Mouse (Mus musculus): Measurements from ENCODE around the gene Atp5s.

Gene Atp5s

DNA sequence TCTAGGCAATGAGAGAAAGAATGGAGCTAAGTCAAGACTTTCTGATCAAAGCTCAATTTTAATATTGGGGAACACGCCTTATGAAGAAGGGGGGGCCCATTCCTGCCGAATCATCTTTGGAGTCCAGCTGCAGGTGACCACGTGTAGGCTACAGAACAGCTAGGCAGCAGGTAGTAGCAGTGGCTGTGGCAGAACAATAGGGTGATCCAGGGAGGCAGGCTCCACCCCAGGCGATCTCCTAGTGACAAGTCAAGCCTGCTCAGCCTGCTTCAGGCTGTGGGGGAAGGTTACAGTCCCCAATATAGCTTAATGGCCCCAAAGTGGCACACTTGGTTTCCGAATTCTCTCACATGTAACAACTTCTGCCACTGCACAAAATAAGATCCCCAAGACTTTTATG is 7.5 kb downstream of the Atp5s start:
- no peak for DNase-seq (ENCODE audit: low spot score)

DNA sequence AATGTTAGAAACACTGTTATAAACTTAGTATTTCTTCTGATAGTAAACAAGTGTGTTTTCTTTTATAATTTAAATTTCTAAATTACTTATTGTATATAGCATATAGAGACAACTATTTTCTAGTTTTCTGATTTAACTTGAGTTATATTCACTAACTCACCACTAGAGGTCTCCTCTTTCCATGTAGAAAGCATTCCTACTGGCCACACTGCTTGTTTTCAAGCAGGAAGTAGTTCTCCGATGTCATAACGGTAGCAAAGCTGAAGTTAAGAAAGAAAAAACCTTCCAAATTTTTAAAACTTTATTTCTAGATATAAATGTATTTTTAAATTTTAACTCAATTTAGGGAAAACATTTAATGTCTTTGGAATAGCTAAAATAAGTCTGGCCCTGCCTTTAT is 8.8 kb downstream of the Atp5s start:
- no peak for DNase-seq (ENCODE audit: low spot score)

DNA sequence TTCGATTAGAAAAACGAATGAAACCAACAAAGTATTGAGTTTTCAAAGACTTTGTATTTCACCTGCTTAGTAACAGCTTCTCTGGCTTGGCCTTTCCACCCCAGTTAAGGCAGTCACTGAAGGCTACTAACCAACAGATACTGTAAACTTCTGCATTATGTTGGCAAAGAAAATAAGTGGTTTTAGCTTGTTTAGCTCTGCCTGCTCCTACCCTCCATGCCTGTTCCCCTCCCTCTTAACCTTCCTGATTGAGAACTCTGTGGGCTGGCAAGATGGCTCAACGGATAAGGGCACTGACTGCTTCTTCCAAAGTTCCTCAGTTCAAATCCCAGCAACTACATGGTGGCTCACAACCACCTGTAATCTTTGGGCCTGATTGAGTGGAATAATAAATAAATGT is 9.2 kb downstream of the Atp5s start:
- DNase-seq (ENCODE audit: low spot score) = no peak

DNA sequence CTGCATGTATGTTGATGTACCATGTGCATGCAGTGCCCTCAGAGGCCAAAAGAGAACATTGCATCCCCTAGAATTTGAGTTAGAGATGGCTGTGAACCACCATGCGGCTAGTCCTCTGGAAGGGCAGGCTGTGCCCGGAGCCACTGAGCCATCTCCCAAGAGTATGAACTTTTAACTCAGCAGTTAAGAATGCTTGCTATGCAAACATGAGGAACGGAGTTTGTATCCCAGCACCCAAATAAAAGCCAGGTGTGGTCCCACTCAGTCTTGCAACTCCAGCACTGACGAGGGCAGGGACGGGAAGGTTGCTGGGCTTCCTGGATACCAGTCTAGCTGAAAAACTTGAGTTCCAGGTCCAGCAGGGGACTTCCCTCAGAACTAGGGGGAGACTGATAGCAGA is 17.2 kb downstream of the Atp5s start:
- DNase-seq (ENCODE audit: low spot score) = no peak

DNA sequence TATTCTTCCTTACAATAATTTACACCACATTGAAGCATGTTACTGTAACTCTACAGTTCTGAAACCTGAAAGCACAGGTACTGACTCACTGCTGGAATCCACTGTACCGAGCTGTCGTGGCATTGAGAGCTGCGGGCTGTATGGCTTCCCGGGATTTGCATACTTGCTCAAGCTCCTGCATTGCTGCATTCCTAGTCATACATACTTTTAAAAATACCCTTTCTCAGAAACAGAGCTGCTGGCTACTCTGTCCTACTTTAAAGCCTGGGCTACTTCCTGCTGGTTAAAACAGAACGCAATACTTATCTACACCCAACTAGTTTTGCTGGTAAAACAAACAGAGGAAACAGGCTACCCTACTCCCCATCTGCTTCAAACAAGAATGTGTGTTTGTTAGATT is 19.4 kb downstream of the Atp5s start:
- no peak for DNase-seq (ENCODE audit: low spot score)

DNA sequence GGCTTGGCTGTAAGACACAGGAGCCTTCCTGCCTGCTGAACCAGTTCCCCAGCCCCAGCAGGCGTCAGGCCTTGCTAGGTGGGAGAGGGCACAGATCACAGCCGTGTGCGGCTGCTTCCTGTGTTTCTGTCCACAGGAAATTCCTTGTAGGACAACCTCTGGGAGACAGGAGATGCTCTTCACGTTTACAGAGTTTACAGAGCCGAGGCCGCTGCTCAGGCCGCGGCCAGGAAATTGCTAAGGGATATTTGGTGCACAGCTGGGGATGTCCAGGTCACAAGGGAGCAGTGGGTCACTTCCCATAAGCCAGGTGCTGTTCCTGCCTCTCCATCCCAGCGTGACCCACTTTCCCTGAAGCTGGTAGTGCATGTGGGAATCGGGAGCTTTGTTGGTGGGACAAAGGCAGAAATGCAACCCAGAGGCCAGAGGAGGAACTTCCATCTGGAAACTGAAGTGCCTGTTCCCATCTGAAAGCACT is 27.2 kb downstream of the Atp5s start:
- no peak for DNase-seq (ENCODE audit: low spot score)

DNA sequence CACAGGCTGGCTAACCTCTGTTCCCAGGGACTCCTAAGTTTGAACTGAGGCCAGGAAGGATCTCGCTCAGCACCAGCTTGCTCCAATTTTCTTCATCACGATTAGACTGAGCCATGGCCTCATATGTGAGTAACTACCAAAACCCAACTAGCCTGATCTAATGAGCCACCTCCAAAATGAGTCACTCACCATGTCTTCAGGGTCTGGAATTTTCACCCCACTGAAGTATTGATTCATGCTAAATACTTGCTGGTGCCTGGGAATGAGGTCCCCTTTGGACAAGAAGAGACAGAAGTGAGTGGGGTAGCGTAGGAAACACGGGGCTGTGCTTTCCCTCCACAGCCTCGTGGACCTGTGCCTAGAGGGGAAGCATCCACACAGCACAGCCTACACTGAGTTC is 29.2 kb downstream of the Atp5s start:
- no peak for DNase-seq (ENCODE audit: low spot score)

DNA sequence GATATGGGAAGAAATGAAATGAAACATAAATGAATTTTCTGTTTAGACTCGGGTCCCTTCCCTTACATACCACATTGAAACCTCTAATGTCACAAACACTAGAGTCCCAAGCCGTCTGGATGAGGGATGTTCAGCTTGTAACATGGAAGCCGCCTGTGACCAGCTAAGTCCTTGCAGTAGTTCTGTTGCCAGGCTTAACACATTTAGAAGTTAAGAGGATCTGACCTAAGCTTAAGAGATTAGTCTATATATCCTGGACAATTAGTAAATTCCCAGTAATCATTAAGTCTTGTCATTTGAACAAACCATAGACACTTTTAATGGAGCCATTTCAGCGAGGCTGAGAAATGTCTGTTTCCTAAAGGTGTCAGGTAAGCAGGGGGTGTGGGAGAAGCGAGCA is 31.3 kb downstream of the Atp5s start:
- no peak for DNase-seq (ENCODE audit: low spot score)

DNA sequence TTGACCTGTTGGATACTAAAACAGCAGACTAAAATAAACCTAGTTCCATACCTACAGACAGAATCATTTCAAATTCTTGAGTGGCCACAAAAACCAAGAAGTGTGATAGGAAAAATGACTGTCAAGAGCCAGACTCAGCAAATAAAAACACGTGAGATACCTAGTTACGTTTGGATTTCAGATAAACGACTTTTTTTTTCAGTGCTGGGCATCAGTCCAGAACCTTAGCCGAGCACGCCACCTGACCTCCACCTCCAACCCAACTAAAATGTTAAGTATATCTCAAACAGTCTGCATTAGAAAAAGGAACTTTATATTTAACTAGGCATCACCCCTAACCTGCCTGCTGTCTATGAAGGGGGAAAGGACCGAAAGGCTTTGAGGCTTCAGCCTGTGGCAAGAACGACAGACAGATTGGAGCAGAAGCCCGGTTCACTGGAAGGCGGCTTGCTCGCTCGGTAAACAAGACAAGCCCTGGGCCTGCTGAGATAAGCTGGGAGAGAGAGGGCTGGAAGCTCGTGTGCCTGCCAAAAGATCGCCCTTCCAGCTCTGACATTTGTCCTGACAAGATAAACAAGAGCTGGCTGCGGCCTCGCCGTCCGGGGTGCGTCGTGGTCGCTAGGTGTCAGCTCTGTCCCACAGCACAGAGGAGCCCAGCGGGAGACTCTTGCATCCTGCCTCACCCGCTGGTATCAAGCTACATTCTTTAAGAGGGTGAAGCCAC is 32.8 kb downstream of the Atp5s start:
- peak; percentile 60 for DNase-seq (ENCODE audit: low spot score)

DNA sequence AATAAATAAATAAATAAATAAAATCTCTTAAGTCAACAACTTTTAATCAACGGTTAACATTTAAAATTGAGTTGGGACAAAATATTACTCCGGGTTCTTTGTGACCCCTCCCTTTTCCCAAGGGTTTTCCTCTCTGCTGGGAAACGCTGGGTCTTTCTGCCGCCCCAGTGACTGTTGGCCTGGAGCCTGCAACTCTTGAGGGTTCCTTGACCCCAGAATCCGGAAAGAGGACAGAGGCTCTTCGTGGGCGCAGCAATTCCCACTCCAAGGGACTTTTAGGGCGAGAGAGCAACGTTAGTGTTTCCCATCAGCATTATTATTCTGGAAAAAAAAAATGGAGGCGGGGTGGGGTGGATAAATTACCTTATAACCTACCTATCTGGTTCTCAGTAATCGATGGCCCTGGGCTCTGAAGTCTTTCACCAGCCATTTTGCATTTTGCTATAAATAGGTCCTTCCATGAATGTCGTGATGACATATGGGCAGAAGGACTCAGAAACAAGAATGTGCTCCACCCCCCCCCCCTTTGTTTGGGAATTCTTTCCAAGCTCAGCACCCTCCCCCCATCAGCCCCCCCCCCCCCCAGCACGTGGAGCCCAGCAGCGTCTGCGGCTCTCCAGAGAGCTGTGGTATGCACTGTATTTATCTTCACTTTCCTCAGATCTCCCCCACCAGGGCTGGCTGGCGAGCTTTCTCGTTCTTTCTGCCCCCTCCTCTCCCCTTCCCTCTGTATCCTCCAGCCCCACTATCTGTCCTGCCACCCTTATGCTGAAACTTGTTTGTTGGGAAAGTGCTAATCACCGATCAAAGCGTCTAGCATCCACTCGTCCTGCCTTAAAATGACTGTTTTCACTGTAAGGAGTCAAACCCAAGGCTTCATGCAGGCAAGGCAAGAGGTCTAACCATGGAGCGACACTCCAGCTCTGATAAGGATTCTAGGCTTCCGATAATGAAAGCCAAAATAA is 33.8 kb downstream of the Atp5s start:
- no peak for DNase-seq (ENCODE audit: low spot score)

DNA sequence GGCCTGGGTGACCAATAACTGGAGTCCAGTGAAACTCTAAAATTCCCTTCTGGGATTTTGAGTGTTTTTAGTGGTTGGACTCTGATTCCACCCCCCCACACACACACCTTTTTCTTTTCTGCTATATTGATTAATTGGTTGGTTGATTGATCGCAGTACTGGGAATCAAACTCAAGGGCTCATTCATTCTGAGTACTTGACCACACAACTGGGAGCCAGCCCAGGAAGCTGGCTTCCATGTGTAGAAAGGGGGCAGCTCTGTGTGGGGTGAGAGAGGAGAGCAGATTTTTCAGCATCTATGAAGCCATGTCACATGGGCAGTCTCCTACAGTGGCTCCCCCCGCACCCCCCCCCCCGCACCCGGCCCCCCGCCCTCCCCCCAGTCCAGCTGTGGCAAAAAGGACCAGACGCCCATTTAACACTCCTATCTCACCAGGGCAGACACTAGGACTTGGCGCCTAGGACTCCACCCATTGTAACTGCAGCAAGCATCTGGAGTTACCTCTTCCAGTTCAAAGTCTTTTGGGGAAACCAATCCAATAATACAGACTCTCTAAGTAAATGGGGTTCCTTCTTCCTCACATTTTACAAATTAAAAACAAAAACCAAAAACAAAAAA is 34.6 kb downstream of the Atp5s start:
- DNase-seq (ENCODE audit: low spot score) = no peak

DNA sequence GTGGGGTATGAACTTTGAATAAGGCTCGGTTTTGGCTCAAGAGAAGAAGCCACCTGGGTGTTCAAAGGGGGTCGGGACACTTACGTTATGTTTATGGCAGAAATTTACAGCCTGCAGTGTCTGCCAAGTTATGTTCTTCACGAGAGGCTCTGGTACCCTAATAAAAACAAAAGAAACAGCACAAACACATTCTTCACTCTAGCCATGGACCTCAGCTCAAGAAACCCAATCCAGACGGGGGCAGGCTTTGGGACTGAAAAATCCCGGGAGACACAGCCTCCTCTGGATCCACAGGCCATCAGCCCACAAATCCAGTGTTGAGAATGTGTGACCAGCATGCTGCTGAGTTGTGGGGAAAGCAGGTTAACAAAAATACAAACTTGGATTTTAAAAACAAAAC is 35.3 kb downstream of the Atp5s start:
- no peak for DNase-seq (ENCODE audit: low spot score)

DNA sequence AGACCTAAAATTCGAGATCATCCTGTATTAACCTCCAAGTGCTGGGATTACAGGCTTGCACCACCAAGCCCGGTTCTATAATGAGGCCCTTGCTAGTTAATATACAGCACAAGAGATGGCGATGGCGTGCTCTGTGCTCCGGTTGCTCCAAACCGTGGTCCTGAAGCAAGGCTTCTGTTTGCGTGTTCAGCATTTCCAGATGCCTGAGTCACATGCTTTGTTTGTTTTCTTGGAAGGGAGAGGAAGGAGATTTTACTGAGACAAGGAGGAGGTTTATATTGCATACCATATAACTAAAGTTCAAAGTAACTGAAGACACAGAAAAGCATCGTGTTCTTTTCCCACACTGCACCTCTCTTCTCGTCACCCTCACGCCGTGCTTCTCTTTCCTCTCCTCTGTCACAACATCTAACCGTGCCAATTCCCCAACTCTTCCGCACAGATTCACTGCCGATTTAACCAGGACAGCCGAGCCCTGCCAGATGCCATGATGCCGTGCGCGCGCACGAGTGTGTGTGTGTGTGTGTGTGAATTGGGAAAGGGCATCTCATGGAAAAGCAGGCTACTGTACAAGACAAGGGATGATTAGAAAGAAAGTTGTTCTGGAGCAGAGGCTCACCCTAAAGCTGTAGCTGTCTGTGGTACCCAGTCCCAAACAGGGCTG is 36.1 kb downstream of the Atp5s start:
- DNase-seq (ENCODE audit: low spot score) = no peak

DNA sequence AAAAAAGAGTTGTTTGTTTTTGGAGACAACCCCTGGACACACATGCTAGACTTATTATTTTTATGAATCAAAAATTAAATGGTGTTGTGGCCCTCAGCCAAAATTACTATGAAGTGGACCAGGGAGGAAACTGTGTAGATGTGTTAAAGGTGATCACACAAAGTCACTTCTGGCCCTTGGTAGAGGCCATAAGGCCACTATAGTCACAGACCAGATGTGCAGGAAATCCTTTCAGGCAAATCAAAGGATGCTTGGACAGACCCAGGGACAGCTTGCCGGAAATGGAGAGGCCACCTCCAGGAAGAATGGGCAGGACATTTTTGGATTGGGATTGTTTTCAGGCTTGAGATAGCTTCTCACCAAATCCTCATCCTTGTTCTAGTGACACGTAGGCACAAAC is 36.9 kb downstream of the Atp5s start:
- no peak for DNase-seq (ENCODE audit: low spot score)

DNA sequence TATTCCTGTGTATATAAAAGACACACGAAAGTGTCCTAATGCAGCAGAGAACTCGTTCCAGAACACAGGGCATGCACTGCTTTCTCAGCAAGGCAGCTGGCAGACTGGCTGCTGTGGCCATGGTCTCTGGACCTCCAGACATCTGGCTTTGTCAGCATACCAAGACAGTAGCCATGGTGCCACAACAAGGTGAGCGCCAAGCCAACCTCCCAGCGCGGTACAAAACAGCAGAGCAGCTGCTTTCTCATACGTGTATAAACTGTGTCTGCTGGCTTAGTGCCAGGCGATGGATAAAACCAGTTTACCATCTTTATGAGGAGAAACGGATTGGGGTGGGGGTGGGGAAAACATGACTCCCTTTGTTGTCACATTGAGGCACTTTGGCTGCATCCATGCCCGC is 40.8 kb downstream of the Atp5s start:
- no peak for DNase-seq (ENCODE audit: low spot score)

DNA sequence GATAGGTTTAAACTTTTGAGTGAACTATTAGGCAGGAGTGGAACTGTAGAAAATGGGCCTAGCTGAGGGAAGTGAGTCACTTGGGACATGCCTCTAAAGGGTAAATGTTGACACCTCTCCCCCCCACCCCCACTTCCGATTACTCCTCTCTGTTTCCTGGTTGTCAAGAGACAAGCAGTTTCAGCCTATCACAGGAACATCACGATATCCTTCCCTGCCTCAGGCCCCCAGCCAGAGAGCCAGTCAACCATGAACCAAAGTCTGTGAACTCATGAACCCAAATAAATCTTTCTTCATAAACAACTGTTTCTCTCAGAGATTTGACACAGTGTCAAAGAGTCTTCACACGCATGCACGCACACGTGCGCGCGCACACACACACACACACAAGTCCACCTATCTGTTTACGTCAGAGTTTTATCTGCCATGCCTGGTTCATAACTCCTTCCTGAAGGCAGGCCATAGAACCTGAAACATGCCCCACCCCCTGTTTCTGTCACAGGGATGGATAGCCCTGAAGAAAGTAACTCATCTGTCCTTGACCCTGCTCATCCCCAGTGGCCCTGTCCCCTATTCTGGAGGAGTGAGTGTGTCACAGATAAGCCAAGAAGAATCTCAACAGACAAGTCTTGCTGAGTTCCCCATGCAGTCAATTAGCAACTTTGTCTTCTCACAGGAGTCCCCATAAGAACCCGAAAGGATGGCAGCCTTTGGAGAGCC is 41.6 kb downstream of the Atp5s start:
- no peak for DNase-seq (ENCODE audit: low spot score)

DNA sequence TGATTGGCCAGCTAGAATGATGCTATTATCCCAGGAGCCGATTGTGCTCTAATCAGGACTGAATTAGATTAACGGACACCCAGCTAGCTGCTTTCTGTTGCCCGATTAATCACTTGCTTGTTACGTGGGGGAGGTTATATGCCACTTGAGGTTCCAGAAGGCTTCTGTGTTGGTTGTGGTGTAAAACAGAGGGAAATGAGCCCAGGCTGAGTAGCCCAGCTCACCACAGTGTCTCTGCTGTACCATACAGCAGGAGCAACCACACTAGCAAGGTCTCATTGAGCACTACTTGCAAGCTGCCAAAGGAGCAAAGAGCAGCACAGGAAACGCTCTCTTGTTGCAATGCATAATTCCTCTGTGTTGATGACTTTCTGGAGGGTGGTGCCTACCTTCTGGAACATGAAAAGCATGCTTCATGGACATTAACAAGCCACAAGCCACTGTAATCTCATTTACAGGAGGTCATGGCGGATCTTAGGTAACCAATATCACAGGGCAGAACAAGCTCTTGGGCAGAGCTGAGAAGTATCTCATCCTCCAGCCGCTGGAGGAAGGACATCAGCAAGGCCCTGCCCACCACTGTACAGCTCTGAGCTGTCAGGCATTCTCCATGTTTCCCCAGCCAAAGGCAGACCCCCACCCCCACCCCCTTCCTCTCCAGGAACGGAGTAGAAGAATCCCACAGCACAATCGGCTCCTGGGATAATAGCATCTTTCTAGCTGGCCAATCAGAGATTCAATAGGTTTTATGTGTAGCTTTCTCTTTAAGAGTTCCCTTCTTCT is 42.9 kb downstream of the Atp5s start:
- DNase-seq (ENCODE audit: low spot score) = no peak

DNA sequence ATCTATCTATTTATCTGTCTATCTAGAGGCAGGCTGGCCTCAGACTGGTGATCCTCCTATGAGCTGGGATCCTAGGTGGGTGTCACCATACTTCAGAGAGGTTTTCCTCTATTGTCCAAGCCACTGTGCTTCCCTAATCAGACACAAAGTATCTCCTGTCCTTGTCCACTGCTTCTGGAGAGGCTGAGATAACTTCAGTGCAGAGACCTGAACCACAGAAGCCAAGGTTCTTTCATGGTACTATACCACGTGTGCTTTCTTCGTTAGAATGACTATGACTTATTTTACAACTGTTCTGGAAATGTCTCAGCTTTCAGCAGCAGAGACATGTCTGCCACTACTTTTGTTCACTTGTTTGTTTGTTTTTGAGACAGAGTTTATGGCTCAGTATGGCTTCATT is 44.1 kb downstream of the Atp5s start:
- no peak for DNase-seq (ENCODE audit: low spot score)

DNA sequence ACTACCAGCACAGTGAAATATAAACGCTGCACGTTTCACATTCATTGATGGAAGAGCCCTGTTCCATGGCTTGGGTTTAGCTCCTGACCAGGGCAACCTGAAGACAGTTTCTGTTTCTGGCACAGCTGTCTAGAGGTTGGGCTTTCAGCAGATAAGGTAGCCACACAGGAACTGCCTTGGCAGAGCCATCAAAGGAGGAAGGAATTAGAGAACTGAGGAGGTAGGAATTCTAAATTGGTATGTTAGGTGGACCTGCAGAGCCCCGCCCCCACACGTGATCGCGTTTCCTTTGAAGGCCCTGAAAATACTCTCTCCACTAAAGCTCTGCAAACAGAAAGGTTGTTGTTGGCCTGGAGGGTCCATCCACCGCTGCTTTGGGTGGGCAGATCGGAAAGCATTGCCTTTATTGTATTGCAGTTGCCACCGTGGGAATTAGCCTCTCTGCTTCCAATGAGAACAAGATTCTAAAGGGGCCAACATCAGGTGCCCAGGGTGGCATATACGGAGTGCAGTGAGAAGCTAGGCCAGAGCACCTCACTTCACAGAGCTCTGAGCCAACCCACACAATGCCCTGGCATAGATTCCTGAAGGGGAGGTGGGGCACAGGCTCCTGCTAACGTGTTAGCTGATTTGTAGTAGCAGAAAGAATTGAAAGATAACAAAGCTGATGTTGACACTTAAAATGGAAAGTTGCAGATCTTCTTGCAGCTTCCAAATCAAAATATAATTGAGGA is 52.0 kb downstream of the Atp5s start:
- no peak for DNase-seq (ENCODE audit: low spot score)

DNA sequence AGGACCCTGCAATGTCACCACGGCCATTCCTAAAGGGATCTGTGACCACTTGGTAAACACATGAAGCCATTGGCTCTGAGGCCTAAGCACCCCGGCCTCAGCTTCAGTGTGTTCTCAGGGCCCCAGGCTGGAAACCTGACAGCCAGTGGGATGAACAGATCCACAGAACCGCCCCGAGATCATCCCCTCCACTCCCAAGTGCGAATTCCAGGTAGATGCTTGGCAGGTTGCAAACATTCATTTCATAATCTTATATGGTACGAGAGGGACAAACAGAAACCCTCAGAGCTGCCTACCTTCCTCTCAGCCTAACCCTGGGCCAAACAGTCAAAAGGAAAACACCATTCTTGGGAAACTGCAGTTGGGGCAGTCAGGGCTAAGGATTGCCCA is 52.6 kb downstream of the Atp5s start:
- no peak for DNase-seq (ENCODE audit: low spot score)
